Mouse (Mus musculus): ENCODE results near the gene Lrrc39. TPM values are rescaled to one million over a fixed set of nuclear protein-coding genes. Genes with fewer than 3 reads are reported as not detected.
A peak's percentile ranks its signal among the peaks of the same experiment; 100 is the strongest.
"Not testable (repeated sequence)": the region's sequence is repeated elsewhere in the genome, so short reads cannot be mapped to it uniquely, and the experiment has no call there.

Lrrc39 gene
- polyA plus RNA-seq, 1 experiment from 2014 or later: 2.2 TPM

DNA sequence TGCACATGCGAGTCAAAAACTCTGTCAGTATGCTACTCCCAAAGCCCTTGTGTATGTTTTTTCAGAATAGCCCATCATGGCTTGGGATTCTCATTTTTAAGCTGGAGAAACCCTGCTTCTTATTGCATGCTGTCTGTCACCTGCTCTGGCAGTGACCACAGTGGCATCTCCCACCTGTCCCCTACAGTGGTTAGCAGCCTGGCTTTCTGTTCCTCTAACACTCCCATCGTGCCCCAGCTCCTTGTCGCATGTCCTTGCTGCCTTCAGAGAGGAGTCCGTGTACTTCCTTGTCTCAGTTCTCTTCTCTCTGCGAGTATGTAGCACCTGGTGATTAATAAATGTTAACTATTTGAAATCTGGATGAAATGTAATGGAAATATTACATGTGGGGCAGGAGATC is 15.3 kb upstream of the Lrrc39 start:
- no peak overlapping the region for H3K4me2 ChIP-seq (ENCODE audit: low read depth, low read length)
- peaks cover 6% of the 10 kb centered on the region; the same call in 1 of the 2 replicates for H3K36me3 ChIP-seq (ENCODE audit: control insufficient read depth, insufficient read depth)
- H3K9me3 ChIP-seq (replicated peaks; ENCODE audit: control insufficient read depth, low read length): no peaks in the 10 kb centered on the region
- WGBS (ENCODE audit: insufficient replicate concordance): 86% methylated on average over 5 of the region's 5 CpGs
- ATAC-seq (ENCODE audit: low read depth): no peak
- no peaks in the 10 kb centered on the region for H3K27me3 ChIP-seq (ENCODE audit: control insufficient read depth, insufficient read depth, low read depth, low read length)
- H3K4me3 ChIP-seq (ENCODE audit: low read depth, low read length): no peak overlapping the region
- no peak overlapping the region for H3K27ac ChIP-seq (ENCODE audit: low read length)
- no peak overlapping the region for H3K9ac ChIP-seq (ENCODE audit: low read depth, low read length)
- no peaks in the 10 kb centered on the region for H3K4me1 ChIP-seq (ENCODE audit: control insufficient read depth, low read depth, low read length)

DNA sequence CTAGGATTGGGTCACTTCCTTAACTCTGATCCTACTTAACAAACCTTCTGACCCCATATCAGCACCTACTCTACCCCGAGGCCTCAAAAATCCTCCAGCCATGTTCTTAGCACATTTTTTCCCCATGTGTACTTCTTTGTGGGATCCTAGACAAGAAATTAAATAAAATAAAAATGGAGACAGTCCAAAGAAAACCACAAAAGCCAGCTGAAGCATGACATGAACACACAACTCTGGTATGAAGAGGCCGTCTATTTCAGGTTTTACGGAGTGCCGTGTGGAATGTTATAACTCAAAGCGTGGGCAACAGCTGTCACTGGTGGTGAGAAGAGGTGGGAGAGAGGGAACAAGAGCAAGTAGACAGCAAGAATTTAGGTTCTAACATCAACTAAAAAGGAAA is 11.4 kb upstream of the Lrrc39 start:
- WGBS (ENCODE audit: insufficient replicate concordance): 83% methylated on average over 5 of the region's 5 CpGs
- Histone ChIP-seq H3K27me3 (ENCODE audit: control insufficient read depth, insufficient read depth, low read depth, low read length) (no peaks in the 10 kb centered on the region), H3K4me1 (ENCODE audit: control insufficient read depth, low read depth, low read length) (no peaks in the 10 kb centered on the region), H3K9me3 (replicated peaks; ENCODE audit: control insufficient read depth, low read length) (no peaks in the 10 kb centered on the region), H3K27ac (ENCODE audit: low read length) (no peak overlapping the region), H3K4me3 (ENCODE audit: low read depth, low read length) (no peak overlapping the region), H3K4me2 (ENCODE audit: low read depth, low read length) (no peak overlapping the region), H3K36me3 (ENCODE audit: control insufficient read depth, insufficient read depth) (peaks cover 3% of the 10 kb centered on the region; the same call in 1 of the 2 replicates), H3K9ac (ENCODE audit: low read depth, low read length) (no peak overlapping the region)
- no peak for ATAC-seq (ENCODE audit: low read depth)

GRCm38 (mm10) chr3:116561315-116561714 is 1.5 kb upstream of the Lrrc39 start:
- WGBS (ENCODE audit: insufficient replicate concordance): 89% methylated on average over 13 of the region's 14 CpGs
- not testable (repeated sequence) for H3K4me2 ChIP-seq (ENCODE audit: low read depth, low read length); H3K4me3 ChIP-seq (ENCODE audit: low read depth, low read length); H3K27me3 ChIP-seq (ENCODE audit: control insufficient read depth, insufficient read depth, low read depth, low read length); H3K9ac ChIP-seq (ENCODE audit: low read depth, low read length); H3K27ac ChIP-seq (ENCODE audit: low read length); ATAC-seq (ENCODE audit: low read depth); H3K36me3 ChIP-seq (ENCODE audit: control insufficient read depth, insufficient read depth); H3K9me3 ChIP-seq (replicated peaks; ENCODE audit: control insufficient read depth, low read length)
- H3K4me1 ChIP-seq (ENCODE audit: control insufficient read depth, low read depth, low read length): peaks cover 20% of the 10 kb centered on the region

DNA sequence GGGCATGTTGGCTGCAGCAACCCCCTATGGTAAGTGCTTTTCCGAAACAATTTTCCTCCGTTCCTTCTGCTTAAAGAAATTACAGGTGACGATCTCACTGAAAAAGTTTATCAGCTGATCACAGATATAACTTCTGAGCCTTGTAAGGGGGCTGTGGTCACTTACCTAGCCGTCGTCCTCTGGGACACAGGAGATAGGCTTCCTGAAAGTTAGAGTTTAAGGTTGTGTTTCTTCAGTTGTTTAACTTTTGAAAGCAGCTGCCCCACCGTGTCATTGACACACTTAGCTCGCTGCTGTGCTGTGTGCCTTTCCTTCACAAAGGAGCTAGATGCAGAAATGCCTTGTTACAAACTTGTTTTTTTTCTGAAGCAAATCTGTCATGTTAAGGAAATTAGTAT is 321 bp downstream of the Lrrc39 start:
- Histone ChIP-seq H3K36me3 (ENCODE audit: control insufficient read depth, insufficient read depth) (peaks cover 2% of the 10 kb centered on the region), H3K4me3 (ENCODE audit: low read depth, low read length) (peak overlapping the region; percentile 62), H3K9ac (ENCODE audit: low read depth, low read length) (peak overlapping the region; percentile 63), H3K27ac (ENCODE audit: low read length) (peak overlapping the region; percentile 92), H3K9me3 (replicated peaks; ENCODE audit: control insufficient read depth, low read length) (no peaks in the 10 kb centered on the region; the same call in 1 of the 2 replicates), H3K4me2 (ENCODE audit: low read depth, low read length) (peak overlapping the region; percentile 65), H3K4me1 (ENCODE audit: control insufficient read depth, low read depth, low read length) (peaks cover 20% of the 10 kb centered on the region), H3K27me3 (ENCODE audit: control insufficient read depth, insufficient read depth, low read depth, low read length) (no peaks in the 10 kb centered on the region)
- ATAC-seq (ENCODE audit: low read depth): peak; percentile 49
- 9% methylated on average over 7 of the region's 7 CpGs for WGBS (ENCODE audit: insufficient replicate concordance)

GRCm38 (mm10) chr3:116570628-116571027 is 7.9 kb downstream of the Lrrc39 start:
- Histone ChIP-seq H3K4me1 (ENCODE audit: control insufficient read depth, low read depth, low read length) (no peaks in the 10 kb centered on the region), H3K9me3 (replicated peaks; ENCODE audit: control insufficient read depth, low read length) (no peaks in the 10 kb centered on the region; the same call in 1 of the 2 replicates), H3K4me3 (ENCODE audit: low read depth, low read length) (no peak overlapping the region), H3K9ac (ENCODE audit: low read depth, low read length) (no peak overlapping the region), H3K27ac (ENCODE audit: low read length) (no peak overlapping the region), H3K36me3 (ENCODE audit: control insufficient read depth, insufficient read depth) (peaks cover 1% of the 10 kb centered on the region), H3K27me3 (ENCODE audit: control insufficient read depth, insufficient read depth, low read depth, low read length) (no peaks in the 10 kb centered on the region), H3K4me2 (ENCODE audit: low read depth, low read length) (no peak overlapping the region)
- no peak for ATAC-seq (ENCODE audit: low read depth)
- WGBS (ENCODE audit: insufficient replicate concordance): 28% methylated on average over 2 of the region's 2 CpGs

DNA sequence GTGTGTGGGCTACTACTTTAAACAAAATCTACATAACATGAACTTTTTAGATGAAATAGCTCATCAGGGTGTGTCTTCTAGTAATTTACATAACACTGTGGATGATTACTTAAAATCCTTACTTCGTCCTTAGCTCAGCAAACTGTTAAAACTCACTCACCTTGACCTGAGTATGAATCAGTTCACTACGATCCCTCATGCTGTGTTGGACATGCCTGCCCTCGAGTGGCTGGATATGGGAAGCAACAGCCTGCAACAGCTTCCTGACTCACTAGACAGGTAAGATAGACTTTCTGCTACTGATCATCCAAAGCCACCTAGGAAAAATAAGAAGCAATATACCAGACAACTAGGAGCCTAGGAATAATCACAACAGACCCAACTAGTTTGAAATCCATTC is 14.5 kb downstream of the Lrrc39 start:
- H3K4me2 ChIP-seq (ENCODE audit: low read depth, low read length): no peak overlapping the region
- no peaks in the 10 kb centered on the region for H3K9me3 ChIP-seq (replicated peaks; ENCODE audit: control insufficient read depth, low read length)
- no peaks in the 10 kb centered on the region for H3K27me3 ChIP-seq (ENCODE audit: control insufficient read depth, insufficient read depth, low read depth, low read length)
- no peak overlapping the region for H3K27ac ChIP-seq (ENCODE audit: low read length)
- no peaks in the 10 kb centered on the region for H3K4me1 ChIP-seq (ENCODE audit: control insufficient read depth, low read depth, low read length)
- H3K9ac ChIP-seq (ENCODE audit: low read depth, low read length): no peak overlapping the region
- 0 out of 2 replicates have a peak, but pooled peaks have one; percentile 43 for ATAC-seq (ENCODE audit: low read depth)
- no peak overlapping the region for H3K4me3 ChIP-seq (ENCODE audit: low read depth, low read length)
- 50% methylated on average over 3 of the region's 3 CpGs for WGBS (ENCODE audit: insufficient replicate concordance)
- peaks cover 11% of the 10 kb centered on the region for H3K36me3 ChIP-seq (ENCODE audit: control insufficient read depth, insufficient read depth)

- Histone ChIP-seq H3K4me3 (ENCODE audit: low read depth, low read length) (no peak overlapping the region), H3K9me3 (replicated peaks; ENCODE audit: control insufficient read depth, low read length) (no peaks in the 10 kb centered on the region), H3K9ac (ENCODE audit: low read depth, low read length) (no peak overlapping the region), H3K4me1 (ENCODE audit: control insufficient read depth, low read depth, low read length) (no peaks in the 10 kb centered on the region), H3K27ac (ENCODE audit: low read length) (no peak overlapping the region), H3K36me3 (ENCODE audit: control insufficient read depth, insufficient read depth) (peaks cover 28% of the 10 kb centered on the region), H3K4me2 (ENCODE audit: low read depth, low read length) (no peak overlapping the region), H3K27me3 (ENCODE audit: control insufficient read depth, insufficient read depth, low read depth, low read length) (no peaks in the 10 kb centered on the region)
- 84% methylated on average over 9 of the region's 9 CpGs for WGBS (ENCODE audit: insufficient replicate concordance)
- ATAC-seq (ENCODE audit: low read depth): no peak
Observed at GRCm38 (mm10) chr3:116582201-116582600, 19.4 kb downstream of the Lrrc39 start.

- Histone ChIP-seq H3K27ac (ENCODE audit: low read length) (peak overlapping the region; percentile 58), H3K9ac (ENCODE audit: low read depth, low read length) (peak overlapping the region; percentile 93), H3K27me3 (ENCODE audit: control insufficient read depth, insufficient read depth, low read depth, low read length) (no peaks in the 10 kb centered on the region), H3K4me1 (ENCODE audit: control insufficient read depth, low read depth, low read length) (peaks cover 13% of the 10 kb centered on the region), H3K4me3 (ENCODE audit: low read depth, low read length) (peak overlapping the region; percentile 95), H3K9me3 (replicated peaks; ENCODE audit: control insufficient read depth, low read length) (no peaks in the 10 kb centered on the region), H3K4me2 (ENCODE audit: low read depth, low read length) (peak overlapping the region; percentile 75), H3K36me3 (ENCODE audit: control insufficient read depth, insufficient read depth) (peaks cover 8% of the 10 kb centered on the region; the same call in 1 of the 2 replicates)
- 2% methylated on average over 22 of the region's 22 CpGs for WGBS (ENCODE audit: insufficient replicate concordance)
- peak; percentile 33 for ATAC-seq (ENCODE audit: low read depth)
Observed at GRCm38 (mm10) chr3:116594076-116594727, 31.4 kb downstream of the Lrrc39 start.

DNA sequence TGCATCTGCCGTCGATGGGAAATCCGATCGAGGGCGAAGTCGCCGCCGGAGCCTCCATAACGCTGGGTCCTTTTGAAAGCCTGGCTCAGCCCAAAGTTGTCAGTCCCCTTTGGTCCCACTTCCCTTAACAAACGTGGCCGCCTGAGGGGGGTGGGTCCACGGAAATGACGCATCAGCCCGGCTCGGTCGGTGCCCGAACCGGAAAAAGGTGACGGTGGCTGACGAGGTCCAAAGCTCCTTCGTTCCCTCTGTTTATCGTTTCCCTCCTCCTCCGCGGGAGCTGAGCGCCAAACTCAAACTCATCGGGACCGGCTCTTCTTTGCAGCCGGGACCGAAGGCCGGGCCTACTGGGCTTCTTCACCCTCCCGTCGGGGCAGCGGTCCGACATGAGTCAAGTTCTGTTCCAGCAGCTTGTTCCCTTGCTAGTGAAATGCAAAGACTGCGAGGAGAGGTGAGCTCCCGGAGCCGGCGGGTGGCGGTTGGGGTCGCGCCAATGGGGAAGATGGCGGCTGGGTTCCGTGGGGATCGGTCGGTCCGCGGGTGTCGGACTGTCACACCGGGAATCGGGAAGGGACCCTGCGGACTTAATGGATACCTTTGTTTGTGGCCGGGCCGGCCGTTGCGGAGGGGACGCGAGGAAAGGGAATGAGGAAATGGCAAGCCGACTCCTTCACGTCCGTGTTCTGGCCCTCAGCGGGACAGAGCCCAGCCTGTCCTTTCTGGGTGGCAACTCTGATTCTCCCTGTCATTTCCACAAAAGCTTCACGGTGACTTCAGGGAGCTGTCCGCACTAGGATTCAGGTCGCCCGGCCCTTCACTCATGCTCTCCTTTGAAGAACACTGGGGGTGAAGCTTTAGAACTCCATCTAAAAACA is 32.2 kb downstream of the Lrrc39 start, which contains the start of gene Sass6:
Gene Sass6, plus strand, starts transcription at position 255 of the 875 bp plus-strand sequence.
- ATAC-seq (ENCODE audit: low read depth): peak; percentile 96
- WGBS (ENCODE audit: insufficient replicate concordance): under 1% methylated on average over 64 of the region's 65 CpGs
- H3K27me3 ChIP-seq (ENCODE audit: control insufficient read depth, insufficient read depth, low read depth, low read length): no peaks in the 10 kb centered on the region

More for the DNA sequence above, 32.2 kb downstream of the Lrrc39 start, which contains the start of gene Sass6:
- H3K9ac ChIP-seq (ENCODE audit: low read depth, low read length): peak within 1 kb of the TSS; percentile 93
- H3K27ac ChIP-seq (ENCODE audit: low read length): peak within 1 kb of the TSS; percentile 89
- peaks cover 4% of the 10 kb centered on the region; the same call in 1 of the 2 replicates for H3K36me3 ChIP-seq (ENCODE audit: control insufficient read depth, insufficient read depth)
- H3K4me3 ChIP-seq (ENCODE audit: low read depth, low read length): peak within 1 kb of the TSS; percentile 95
- H3K4me1 ChIP-seq (ENCODE audit: control insufficient read depth, low read depth, low read length): peaks cover 13% of the 10 kb centered on the region
- no peaks in the 10 kb centered on the region for H3K9me3 ChIP-seq (replicated peaks; ENCODE audit: control insufficient read depth, low read length)
- H3K4me2 ChIP-seq (ENCODE audit: low read depth, low read length): peak within 1 kb of the TSS; percentile 75
